Mouse (Mus musculus) lung, postnatal 0 days (tissue): ENCODE measurements at regions not wholly inside any gene's neighbourhood (a gene's known extent, or its start where the extent isn't known, plus 50 kb on each side); places are given as distances from the start of the nearest gene placed in this dataset.

Experiments used
- CTCF ChIP-seq: IDR thresholded peaks from 2 replicates; pipeline ENCODE4 v1.5.1; 2016; ENCODE audit warnings: antibody characterized with exemption, mild to moderate bottlenecking
- EP300 ChIP-seq: IDR thresholded peaks from 2 replicates; pipeline ENCODE4 v1.6.1; 2016; ENCODE audit warnings: antibody characterized with exemption, mild to moderate bottlenecking, control low read depth

DNA sequence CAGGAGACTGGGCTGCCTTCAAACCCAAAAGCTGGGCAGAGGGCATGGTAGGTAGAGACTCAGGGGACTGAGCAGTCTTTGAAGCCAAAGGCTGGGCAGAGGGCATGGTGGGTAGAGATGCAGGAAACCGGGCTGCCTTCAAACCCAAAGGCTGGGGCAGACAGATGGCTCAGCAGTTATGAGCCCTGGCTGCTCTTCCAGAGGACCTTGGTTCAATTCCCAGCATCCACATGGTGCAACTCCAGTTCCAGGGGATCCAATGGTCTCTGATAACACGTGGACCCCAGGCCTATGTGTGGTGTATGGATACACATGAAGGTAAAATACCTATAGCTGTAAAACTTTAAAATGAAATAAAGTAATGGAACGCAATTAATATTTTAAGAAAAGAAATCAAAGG is 242.0 kb upstream of the Csf3r start:
- TF ChIP-seq CTCF: no peak
- TF ChIP-seq EP300: no peak
